ENCODE assay signal across 26 mouse cellular contexts in genomic region chr19:10712646-10713045, GRCm38 (mm10). TPM values are rescaled to one million over a fixed set of nuclear protein-coding genes. Genes with fewer than 3 reads are reported as not detected.
A peak's percentile ranks its signal among the peaks of the same experiment; 100 is the strongest.
DNase-seq lines count a peak whose midpoint lies in the region; ATAC-seq lines count a peak whose summit lies in the region.
"Had no signal": no experiment of that assay in that cellular context is flagged by ENCODE, and none has a peak within 500 bp of the region (broad histone marks: within the 10 kb centered on the region; RNA-seq: fewer than 3 reads in every experiment).

No protein-coding gene starts in this region.

- peak; percentile 8 for DNase-seq in CD4-positive, CD25-positive, alpha-beta regulatory T cell, adult 2 months (ENCODE audit: low read depth, low spot score)
- DNase-seq in embryonic facial prominence, embryonic 11.5 days (ENCODE audit: low spot score) = no peak
- DNase-seq in embryonic facial prominence, embryonic 10.5 days (ENCODE audit: low spot score) = no peak
- DNase-seq in midbrain, embryonic 11.5 days (ENCODE audit: low spot score, missing footprints) = peak; percentile 45
- no peak for DNase-seq in midbrain, embryonic 10.5 days (ENCODE audit: low spot score)
- DNase-seq in induced T-regulatory cell, adult 2 months (ENCODE audit: low read depth) = peak; percentile 17
- DNase-seq: adrenal gland, adult 8-10 months; adrenal gland, postnatal 14 days; adrenal gland, postnatal 36 days; B cell, adult 2 months; cerebellum, adult 18-20 months; cerebellum, adult 8-10 months; cerebellum, postnatal 10 days; cerebellum, postnatal 25 days; forebrain, postnatal 0 days had no signal

- no peak overlapping the region for H3K27ac ChIP-seq in embryonic facial prominence, embryonic 11.5 days (replicated peaks; ENCODE audit: low read depth, low read length)
- no peak overlapping the region for H3K27ac ChIP-seq in embryonic facial prominence, embryonic 10.5 days (replicated peaks)
- H3K27ac ChIP-seq in midbrain, embryonic 11.5 days (ENCODE audit: low read depth, low read length) = no peak overlapping the region
- H3K27ac ChIP-seq in midbrain, embryonic 10.5 days (replicated peaks) = no peak overlapping the region
- H3K27ac ChIP-seq: embryonic facial prominence, embryonic 12.5 days; forebrain, embryonic 13.5 days; forebrain, embryonic 15.5 days had no signal

- ATAC-seq in CD4-positive, CD25-positive, alpha-beta regulatory T cell, adult 4 months = no peak
- 0 out of 2 replicates have a peak, but pooled peaks have one; percentile 8 for ATAC-seq in embryonic facial prominence, embryonic 11.5 days (replicated peaks; ENCODE audit: insufficient number of reproducible peaks, low FRiP score, low TSS enrichment, low read depth)
- no peak for ATAC-seq in midbrain, embryonic 11.5 days (ENCODE audit: low FRiP score)
- ATAC-seq: activated CD4-positive, CD25-positive, alpha-beta regulatory T cell, adult 4 months; forebrain, embryonic 13.5 days; forebrain, embryonic 15.5 days; forebrain, postnatal 0 days; Patski had no signal

- H3K4me1 ChIP-seq in embryonic facial prominence, embryonic 11.5 days (ENCODE audit: control insufficient read depth, insufficient read depth, low read length) = no peaks in the 10 kb centered on the region
- peaks cover 12% of the 10 kb centered on the region for H3K4me1 ChIP-seq in embryonic facial prominence, embryonic 10.5 days
- H3K4me1 ChIP-seq in midbrain, embryonic 11.5 days (ENCODE audit: control insufficient read depth, insufficient read depth, low read length) = peaks cover 8% of the 10 kb centered on the region
- H3K4me1 ChIP-seq in midbrain, embryonic 10.5 days = peaks cover 14% of the 10 kb centered on the region

- no peak overlapping the region for H3K4me2 ChIP-seq in embryonic facial prominence, embryonic 11.5 days (ENCODE audit: low read depth, low read length)
- H3K4me2 ChIP-seq in midbrain, embryonic 11.5 days = no peak overlapping the region
- H3K4me2 ChIP-seq: embryonic facial prominence, embryonic 12.5 days; forebrain, embryonic 13.5 days; forebrain, embryonic 15.5 days had no signal

- peaks cover 4% of the 10 kb centered on the region for H3K36me3 ChIP-seq in embryonic facial prominence, embryonic 11.5 days (replicated peaks; ENCODE audit: control insufficient read depth, insufficient read depth, low read depth, low read length)
- H3K36me3 ChIP-seq in embryonic facial prominence, embryonic 10.5 days (replicated peaks) = peaks cover 61% of the 10 kb centered on the region
- H3K36me3 ChIP-seq in midbrain, embryonic 11.5 days (ENCODE audit: control insufficient read depth, insufficient read depth, low read length) = peaks cover 19% of the 10 kb centered on the region
- H3K36me3 ChIP-seq in midbrain, embryonic 10.5 days = peaks cover 60% of the 10 kb centered on the region

- H3K4me3 ChIP-seq in embryonic facial prominence, embryonic 11.5 days (ENCODE audit: low read depth, low read length) = no peak overlapping the region
- H3K4me3 ChIP-seq in embryonic facial prominence, embryonic 10.5 days = no peak overlapping the region
- H3K4me3 ChIP-seq in midbrain, embryonic 11.5 days (ENCODE audit: low read depth, low read length) = no peak overlapping the region
- H3K4me3 ChIP-seq in midbrain, embryonic 10.5 days = no peak overlapping the region
- H3K4me3 ChIP-seq: embryonic facial prominence, embryonic 12.5 days; forebrain, embryonic 13.5 days; forebrain, embryonic 15.5 days had no signal

- H3K27me3 ChIP-seq in embryonic facial prominence, embryonic 11.5 days (ENCODE audit: control insufficient read depth, insufficient read depth, low read length) = no peaks in the 10 kb centered on the region
- H3K27me3 ChIP-seq in embryonic facial prominence, embryonic 10.5 days (replicated peaks; ENCODE audit: low read depth, poor library complexity, severe bottlenecking) = no peaks in the 10 kb centered on the region
- H3K27me3 ChIP-seq in midbrain, embryonic 11.5 days (ENCODE audit: control insufficient read depth, insufficient read depth, low read length) = no peaks in the 10 kb centered on the region
- H3K27me3 ChIP-seq in midbrain, embryonic 10.5 days (ENCODE audit: low read depth, poor library complexity, severe bottlenecking) = no peaks in the 10 kb centered on the region
- H3K27me3 ChIP-seq: CH12.LX; embryonic facial prominence, embryonic 12.5 days; forebrain, embryonic 13.5 days; forebrain, embryonic 15.5 days; Patski had no signal

- H3K9ac ChIP-seq in embryonic facial prominence, embryonic 11.5 days (replicated peaks; ENCODE audit: low read length) = no peak overlapping the region
- H3K9ac ChIP-seq in midbrain, embryonic 11.5 days (ENCODE audit: low read length) = no peak overlapping the region
- H3K9ac ChIP-seq: embryonic facial prominence, embryonic 12.5 days; forebrain, embryonic 13.5 days; forebrain, embryonic 15.5 days; forebrain, postnatal 0 days had no signal

- 96% methylated on average over 12 of the region's 12 CpGs for WGBS in embryonic facial prominence, embryonic 11.5 days
- WGBS in embryonic facial prominence, embryonic 10.5 days = 95% methylated on average over 12 of the region's 12 CpGs
- 92% methylated on average over 11 of the region's 12 CpGs for WGBS in midbrain, embryonic 11.5 days
- WGBS in midbrain, embryonic 10.5 days = 94% methylated on average over 12 of the region's 12 CpGs

- no peaks in the 10 kb centered on the region for H3K9me3 ChIP-seq in embryonic facial prominence, embryonic 11.5 days (replicated peaks; ENCODE audit: control insufficient read depth, low read length)
- no peaks in the 10 kb centered on the region for H3K9me3 ChIP-seq in embryonic facial prominence, embryonic 10.5 days
- no peaks in the 10 kb centered on the region for H3K9me3 ChIP-seq in midbrain, embryonic 11.5 days (ENCODE audit: control insufficient read depth, low read length)
- no peaks in the 10 kb centered on the region for H3K9me3 ChIP-seq in midbrain, embryonic 10.5 days (replicated peaks)
- H3K9me3 ChIP-seq: embryonic facial prominence, embryonic 12.5 days; forebrain, embryonic 13.5 days; forebrain, embryonic 15.5 days; G1E had no signal

RNA-seq across cellular contexts. Expression of gene Vps37c, which starts 24.1 kb away (rescaled TPM):
- 10 to 100 TPM; 14.5 to 15.7 TPM for polyA plus RNA-seq in CD4-positive, CD25-positive, alpha-beta regulatory T cell, adult 4 months (2017; shearing (Covaris generic))
- polyA plus RNA-seq in embryonic facial prominence, embryonic 11.5 days (2014; fragmentation: Nextera tagmentation; extraction: Ambion mirVana) = 26.2 and 31.8 TPM in 2 replicates
- 37.6 and 40.8 TPM in 2 replicates for polyA plus RNA-seq in embryonic facial prominence, embryonic 10.5 days (2016; fragmentation: Nextera tagmentation; extraction: Ambion mirVana)
- 23.1 and 26.0 TPM in 2 replicates for polyA plus RNA-seq in midbrain, embryonic 11.5 days (2014; fragmentation: Nextera tagmentation; extraction: Ambion mirVana)
- 33.8 and 36.0 TPM in 2 replicates for polyA plus RNA-seq in midbrain, embryonic 10.5 days (2016; fragmentation: Nextera tagmentation; extraction: Ambion mirVana)

RNA-seq across cellular contexts. Expression of gene Cd5, which starts 26.2 kb away (rescaled TPM):
- 100 to 1,000 TPM; 449 to 646 TPM for polyA plus RNA-seq in CD4-positive, CD25-positive, alpha-beta regulatory T cell, adult 4 months (2017; shearing (Covaris generic))
- polyA plus RNA-seq in embryonic facial prominence, embryonic 11.5 days (2014; fragmentation: Nextera tagmentation; extraction: Ambion mirVana) = 0.15 TPM in 1 of 2 replicates, not detected in the other
- 0.15 and 0.19 TPM in 2 replicates for polyA plus RNA-seq in embryonic facial prominence, embryonic 10.5 days (2016; fragmentation: Nextera tagmentation; extraction: Ambion mirVana)
- polyA plus RNA-seq in midbrain, embryonic 11.5 days (2014; fragmentation: Nextera tagmentation; extraction: Ambion mirVana) = 0.08 and 0.22 TPM in 2 replicates
- not detected in 2 replicates for polyA plus RNA-seq in midbrain, embryonic 10.5 days (2016; fragmentation: Nextera tagmentation; extraction: Ambion mirVana)
- polyA plus RNA-seq: forebrain, embryonic 13.5 days; G1E; Patski had no signal

RNA-seq across cellular contexts. Expression of gene Pga5, which starts 34.8 kb away (rescaled TPM):
- not detected for polyA plus RNA-seq in CD4-positive, CD25-positive, alpha-beta regulatory T cell, adult 4 months (2017; shearing (Covaris generic))
- not detected in 2 replicates for polyA plus RNA-seq in embryonic facial prominence, embryonic 11.5 days (2014; fragmentation: Nextera tagmentation; extraction: Ambion mirVana)
- polyA plus RNA-seq in embryonic facial prominence, embryonic 10.5 days (2016; fragmentation: Nextera tagmentation; extraction: Ambion mirVana) = not detected in 2 replicates
- not detected in 2 replicates for polyA plus RNA-seq in midbrain, embryonic 11.5 days (2014; fragmentation: Nextera tagmentation; extraction: Ambion mirVana)
- not detected in 2 replicates for polyA plus RNA-seq in midbrain, embryonic 10.5 days (2016; fragmentation: Nextera tagmentation; extraction: Ambion mirVana)
- polyA plus RNA-seq: activated CD4-positive, CD25-positive, alpha-beta regulatory T cell, adult 4 months; cortical plate, adult 2 months; embryonic facial prominence, embryonic 12.5 days; embryonic facial prominence, embryonic 14.5 days; forebrain, embryonic 11.5 days; forebrain, embryonic 13.5 days; forebrain, embryonic 15.5 days; forebrain, postnatal 0 days had no signal

Comparison
In these comparisons a context has a peak if more than half of its experiments do, and no peak if none do; other contexts are left out.
1. DNase-seq: peak in CD4-positive, CD25-positive, alpha-beta regulatory T cell, adult 2 months (single experiment), midbrain, embryonic 11.5 days (single experiment) and induced T-regulatory cell, adult 2 months (single experiment); none in embryonic facial prominence, embryonic 11.5 days (single experiment), embryonic facial prominence, embryonic 10.5 days (single experiment) and midbrain, embryonic 10.5 days (single experiment).
2. RNA of gene Cd5, which starts 26.2 kb away (polyA plus RNA-seq): 449 to 646 TPM in CD4-positive, CD25-positive, alpha-beta regulatory T cell, adult 4 months; 0.08 to 0.22 TPM in midbrain, embryonic 11.5 days, 0.15 TPM in embryonic facial prominence, embryonic 11.5 days, 0.15 to 0.19 TPM in embryonic facial prominence, embryonic 10.5 days and not detected in midbrain, embryonic 10.5 days; every median in the first group is over 100 times any median in the second.